Mouse (Mus musculus) lung, adult 2 months (tissue): ENCODE results near the gene Ppp1r11.

Experiments used
- CTCF ChIP-seq: fragments of 200-500 bp; IDR thresholded peaks from 2 replicates; pipeline ENCODE4 v1.5.1; 2011; ENCODE audit warnings: mild to moderate bottlenecking, low read length, control low read depth; ENCODE audit not compliant: insufficient read depth
- POLR2A ChIP-seq: fragments of 200-500 bp; IDR thresholded peaks from 2 replicates; pipeline ENCODE4 v1.6.1; 2011; ENCODE audit warnings: low read depth, mild to moderate bottlenecking, control low read depth, low read length, borderline replicate concordance; ENCODE audit errors: extremely low read depth

DNA sequence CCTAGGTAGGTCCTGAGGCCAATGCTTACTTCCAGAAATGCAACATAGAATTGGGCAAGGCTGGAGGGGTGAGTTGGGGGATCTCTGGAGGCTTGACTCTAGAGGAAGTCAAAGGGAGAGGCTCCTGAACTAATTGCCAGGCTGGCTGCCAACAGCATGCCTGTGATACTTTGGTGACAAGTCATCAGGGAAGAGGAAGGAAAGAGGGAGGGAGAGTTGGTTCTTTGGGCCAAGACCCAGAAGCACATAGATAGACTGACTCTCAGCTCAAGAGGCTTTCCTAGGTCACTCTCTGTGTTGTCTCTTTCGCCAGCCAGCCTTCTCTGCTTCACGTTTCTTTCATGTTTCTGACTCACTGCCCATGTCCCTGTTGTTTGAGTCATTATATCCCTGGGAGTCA is 19.7 kb downstream of the Ppp1r11 start:
- no peak for TF ChIP-seq CTCF
- no peak for TF ChIP-seq POLR2A
